ENCODE assay signal across 11 mouse cellular contexts in the genomic region with DNA sequence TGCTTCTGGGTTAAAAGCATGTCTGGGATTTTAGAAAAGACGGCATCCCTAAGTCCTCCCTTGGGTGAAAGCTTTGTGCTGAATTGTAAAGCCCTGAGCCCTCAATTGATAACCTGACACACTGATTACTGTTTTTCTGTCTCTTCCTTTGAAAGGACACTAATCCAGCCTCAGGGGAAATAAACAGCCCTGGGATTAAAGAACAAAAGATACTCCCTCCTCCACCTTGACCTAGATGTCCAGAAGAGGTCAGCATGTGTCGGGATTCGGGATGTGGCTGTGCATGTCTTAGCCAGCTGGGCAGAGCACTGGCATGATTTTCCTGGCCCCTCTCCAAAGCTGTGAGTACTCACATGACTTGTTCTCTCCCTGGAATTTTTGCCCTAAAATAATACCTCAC.
DNase-seq lines count a peak whose midpoint lies in the region; ATAC-seq and TF ChIP-seq lines count a peak whose summit lies in the region.
"Had no signal": no experiment of that assay in that cellular context is flagged by ENCODE, and none has a peak within 500 bp of the region (broad histone marks: within the 10 kb centered on the region; RNA-seq: fewer than 3 reads in every experiment).

No protein-coding gene starts in this region.

- no peak overlapping the region for H3K9ac ChIP-seq in kidney, embryonic 15.5 days
- H3K9ac ChIP-seq: embryonic facial prominence, embryonic 13.5 days; stomach, embryonic 15.5 days had no signal

- no peak overlapping the region for H3K27ac ChIP-seq in kidney, adult 2 months (ENCODE audit: insufficient read depth, low read depth, low read length)
- no peak overlapping the region for H3K27ac ChIP-seq in kidney, embryonic 15.5 days
- no peak overlapping the region for H3K27ac ChIP-seq in embryonic facial prominence, embryonic 10.5 days (replicated peaks)
- H3K27ac ChIP-seq: embryonic facial prominence, embryonic 13.5 days; macrophage; stomach, embryonic 15.5 days had no signal

- no peaks in the 10 kb centered on the region for H3K9me3 ChIP-seq in kidney, embryonic 15.5 days (replicated peaks)
- no peaks in the 10 kb centered on the region for H3K9me3 ChIP-seq in embryonic facial prominence, embryonic 10.5 days
- H3K9me3 ChIP-seq: embryonic facial prominence, embryonic 13.5 days; stomach, embryonic 15.5 days had no signal

- WGBS in kidney, adult 2 months = 11% methylated on average over 3 of the region's 3 CpGs
- 15% methylated on average over 3 of the region's 3 CpGs for WGBS in kidney, embryonic 15.5 days
- WGBS in embryonic facial prominence, embryonic 10.5 days = 6% methylated on average over 3 of the region's 3 CpGs

- ATAC-seq in kidney, embryonic 15.5 days (replicated peaks; ENCODE audit: low FRiP score) = no peak
- no peak for ATAC-seq in activated CD4-positive, CD25-positive, alpha-beta regulatory T cell, adult 4 months

- DNase-seq in kidney, adult 2 months = peak; percentile 38
- DNase-seq in brain, adult 2 months (ENCODE audit: low read depth, low spot score) = peak; percentile 45
- peak; percentile 10 for DNase-seq in embryonic facial prominence, embryonic 10.5 days (ENCODE audit: low spot score)
- peak; percentile 6 for DNase-seq in mesoderm, embryonic 11.5 days (ENCODE audit: low read depth, low spot score)
- no peak for DNase-seq in layer of hippocampus, adult 8-10 months (ENCODE audit: low spot score in 2 of 2)
- no peak for DNase-seq in heart, adult 8-10 months (ENCODE audit: low spot score)

- H3K36me3 ChIP-seq in kidney, adult 2 months (ENCODE audit: control insufficient read depth, insufficient read depth, low read length) = no peaks in the 10 kb centered on the region
- H3K36me3 ChIP-seq in kidney, embryonic 15.5 days = no peaks in the 10 kb centered on the region
- H3K36me3 ChIP-seq in embryonic facial prominence, embryonic 10.5 days (replicated peaks) = no peaks in the 10 kb centered on the region
- H3K36me3 ChIP-seq: embryonic facial prominence, embryonic 13.5 days; stomach, embryonic 15.5 days had no signal

- no peak for TF ChIP-seq CTCF in kidney, adult 2 months (conservative IDR thresholded peaks at IDR 0.05; ENCODE audit: insufficient read depth, insufficient read length, low read depth, low read length)

- no peaks in the 10 kb centered on the region for H3K27me3 ChIP-seq in kidney, adult 2 months (replicated peaks; ENCODE audit: control insufficient read depth, insufficient read depth, low read length)
- no peaks in the 10 kb centered on the region for H3K27me3 ChIP-seq in kidney, embryonic 15.5 days
- peaks cover 14% of the 10 kb centered on the region; the same call in 1 of the 2 replicates for H3K27me3 ChIP-seq in embryonic facial prominence, embryonic 10.5 days (replicated peaks; ENCODE audit: low read depth, poor library complexity, severe bottlenecking)
- H3K27me3 ChIP-seq: embryonic facial prominence, embryonic 13.5 days; stomach, embryonic 15.5 days had no signal

- no peak for TF ChIP-seq POLR2A in kidney, adult 2 months (IDR thresholded peaks at IDR 0.05; ENCODE audit: low read depth, low read length)

- H3K4me3 ChIP-seq in kidney, adult 2 months (ENCODE audit: insufficient read depth, low read depth, low read length) = no peak overlapping the region
- no peak overlapping the region for H3K4me3 ChIP-seq in kidney, embryonic 15.5 days (replicated peaks)
- no peak overlapping the region for H3K4me3 ChIP-seq in embryonic facial prominence, embryonic 10.5 days
- H3K4me3 ChIP-seq: embryonic facial prominence, embryonic 13.5 days; stomach, embryonic 15.5 days had no signal

- H3K4me1 ChIP-seq in kidney, adult 2 months (ENCODE audit: control insufficient read depth, insufficient read depth, low read length) = no peaks in the 10 kb centered on the region
- no peaks in the 10 kb centered on the region for H3K4me1 ChIP-seq in kidney, embryonic 15.5 days
- H3K4me1 ChIP-seq in embryonic facial prominence, embryonic 10.5 days = peaks cover 7% of the 10 kb centered on the region; the same call in 1 of the 2 replicates
- H3K4me1 ChIP-seq: embryonic facial prominence, embryonic 13.5 days; stomach, embryonic 15.5 days had no signal

- H3K4me2 ChIP-seq in kidney, embryonic 15.5 days = no peak overlapping the region
- H3K4me2 ChIP-seq: embryonic facial prominence, embryonic 13.5 days; stomach, embryonic 15.5 days had no signal

Comparison
In these comparisons a context has a peak if more than half of its experiments do, and no peak if none do; other contexts are left out.
1. DNase-seq: peak in kidney, adult 2 months (single experiment), brain, adult 2 months (single experiment), embryonic facial prominence, embryonic 10.5 days (single experiment) and mesoderm, embryonic 11.5 days (single experiment); none in layer of hippocampus, adult 8-10 months (0 of 2) and heart, adult 8-10 months (single experiment).